Mouse (Mus musculus) ovary, postnatal 10 days (tissue): Measurements from ENCODE around the gene Prpf40a.

Source experiments
- DNase-seq: peaks from one replicate; pipeline ENCODE4 v3.0.0; 2022; ENCODE audit warnings: low spot score

The Prpf40a gene

GRCm38 (mm10) chr2:53190684-53191511 lies at the start of gene Prpf40a:
Prpf40a (minus strand) TSS chr2:53191284.
- DNase-seq, result peak; percentile 100

GRCm38 (mm10) chr2:53222242-53222641 lies 31.2 kb upstream of the Prpf40a start:
- no peak for DNase-seq

- DNase-seq, result no peak
These were observed 22.4 kb upstream of the Prpf40a start for GRCm38 (mm10) chr2:53213493-53213892.

- DNase-seq, result no peak
These were observed 15.7 kb upstream of the Prpf40a start for GRCm38 (mm10) chr2:53206749-53207148.

GRCm38 (mm10) chr2:53204373-53205274 lies 13.5 kb upstream of the Prpf40a start:
- DNase-seq, result no peak

- DNase-seq, result no peak
These were observed 9.2 kb upstream of the Prpf40a start for GRCm38 (mm10) chr2:53200164-53200885.

GRCm38 (mm10) chr2:53199203-53199602 lies 8.1 kb upstream of the Prpf40a start:
- no peak for DNase-seq

- DNase-seq, result no peak
These were observed 5.3 kb upstream of the Prpf40a start for GRCm38 (mm10) chr2:53196431-53196830.

GRCm38 (mm10) chr2:53192386-53192785 lies 1.3 kb upstream of the Prpf40a start:
- no peak for DNase-seq

GRCm38 (mm10) chr2:53191523-53192220 lies 588 bp upstream of the Prpf40a start, which contains the start of gene Arl6ip6:
Arl6ip6 (plus strand) TSS chr2:53191726.
- peak; percentile 98 for DNase-seq

- no peak for DNase-seq
These were observed 1.3 kb downstream of the Prpf40a start for GRCm38 (mm10) chr2:53189811-53190210.

- no peak for DNase-seq
These were observed 11.2 kb downstream of the Prpf40a start for GRCm38 (mm10) chr2:53179876-53180275.

- no peak for DNase-seq
These were observed 12.1 kb downstream of the Prpf40a start for GRCm38 (mm10) chr2:53178966-53179365.

GRCm38 (mm10) chr2:53173966-53174365 lies 17.1 kb downstream of the Prpf40a start:
- no peak for DNase-seq

GRCm38 (mm10) chr2:53146852-53147251 lies 44.2 kb downstream of the Prpf40a start:
- no peak for DNase-seq

- no peak for DNase-seq
These were observed 59.5 kb downstream of the Prpf40a start for GRCm38 (mm10) chr2:53131567-53131966.

- no peak for DNase-seq
These were observed 62.0 kb downstream of the Prpf40a start for GRCm38 (mm10) chr2:53129070-53129469.

- no peak for DNase-seq
These were observed 65.1 kb downstream of the Prpf40a start for GRCm38 (mm10) chr2:53125998-53126397.

- no peak for DNase-seq
These were observed 69.3 kb downstream of the Prpf40a start for GRCm38 (mm10) chr2:53121797-53122196.

GRCm38 (mm10) chr2:53108547-53108946 lies 82.5 kb downstream of the Prpf40a start:
- DNase-seq, result no peak

- DNase-seq, result no peak
These were observed 84.6 kb downstream of the Prpf40a start for GRCm38 (mm10) chr2:53106472-53106871.
